Mouse (Mus musculus) left cerebral cortex, postnatal 25 days (tissue): ENCODE measurements around the gene Nkx2-2. TPM values are rescaled to one million over a fixed set of nuclear protein-coding genes. Genes with fewer than 3 reads are reported as not detected.
A peak's percentile ranks its signal among the peaks of the same experiment; 100 is the strongest.
"Not testable (repeated sequence)": the region's sequence is repeated elsewhere in the genome, so short reads cannot be mapped to it uniquely, and the experiment has no call there.

ENCODE experiments used
- DNase-seq, 2 experiments: peaks; one replicate each; pipeline ENCODE4 v3.0.0; 2022; ENCODE audit warnings: low spot score in 2 of 2, mixed read lengths in 1 of 2
- intact Hi-C: fragments of 180-260 bp; cut with DNase I; formaldehyde crosslinking; loops from one replicate; pipeline ENCODE4 v1.15.1; 2025
- total RNA-seq, 2 experiments: library from RNA; stranded (reverse); gene quantifications; 2 replicates each; pipeline ENCODE4 v1.2.3; 2021

Gene Nkx2-2
- total RNA-seq, 2 experiments from 2014 or later: 6.0 to 6.5 TPM

DNA sequence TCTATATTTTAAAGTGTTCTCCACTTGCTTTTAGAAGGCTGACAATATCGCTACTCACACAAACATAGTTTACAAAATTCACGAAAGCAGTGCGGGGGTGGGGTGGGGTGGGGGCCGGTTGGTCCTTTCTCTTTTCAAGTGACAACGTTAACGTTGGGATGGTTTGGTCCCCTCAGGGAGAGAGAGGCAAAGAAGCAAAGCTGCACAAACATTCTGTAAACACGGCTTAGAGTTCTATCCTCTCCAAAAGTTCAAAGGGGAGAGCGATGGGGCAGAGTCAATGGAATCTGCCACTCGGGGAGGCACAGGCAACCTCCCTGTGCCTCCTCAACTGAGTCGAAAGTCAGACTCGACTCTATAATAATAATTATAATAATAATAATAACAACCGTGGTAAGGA lies 10.5 kb downstream of the Nkx2-2 start:
- DNase-seq: no peak
- intact Hi-C loops: no loop called here

DNA sequence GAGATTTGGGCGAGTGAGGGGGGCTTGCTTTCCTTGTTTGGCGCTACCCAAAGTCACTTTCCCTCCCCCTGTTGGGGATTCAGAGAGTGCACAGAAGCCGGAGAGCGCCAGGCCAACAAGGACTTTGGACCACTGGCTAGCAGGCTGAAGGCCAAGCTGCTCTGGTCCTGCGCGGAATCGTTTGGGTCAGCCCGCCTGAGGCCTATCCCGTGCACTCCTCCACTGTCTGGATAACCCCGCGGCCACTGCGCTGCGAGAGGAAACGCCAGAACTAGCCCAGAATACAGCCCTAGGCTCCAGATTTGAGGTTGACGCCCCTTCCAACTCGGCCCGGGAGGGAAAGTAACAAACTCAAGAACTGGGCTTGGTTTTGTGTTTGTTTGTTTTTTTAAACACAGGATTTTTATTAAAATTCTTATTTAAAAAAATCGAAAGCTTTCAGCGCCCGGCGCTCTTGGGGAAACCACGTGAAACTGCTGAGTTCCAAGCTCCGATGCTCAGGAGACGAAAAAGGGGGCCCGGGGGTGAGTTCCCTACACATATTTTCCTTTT lies 11.3 kb downstream of the Nkx2-2 start:
- intact Hi-C loops: no loop called here
- no peak for DNase-seq

GRCm38 (mm10) chr2:147181926-147182708 lies 11.9 kb downstream of the Nkx2-2 start:
- intact Hi-C loops: no loop called here
- DNase-seq: no peak

- intact Hi-C loops: no loop called here
- no peak for DNase-seq
Observed at GRCm38 (mm10) chr2:147181304-147181665, 12.8 kb downstream of the Nkx2-2 start.

DNA sequence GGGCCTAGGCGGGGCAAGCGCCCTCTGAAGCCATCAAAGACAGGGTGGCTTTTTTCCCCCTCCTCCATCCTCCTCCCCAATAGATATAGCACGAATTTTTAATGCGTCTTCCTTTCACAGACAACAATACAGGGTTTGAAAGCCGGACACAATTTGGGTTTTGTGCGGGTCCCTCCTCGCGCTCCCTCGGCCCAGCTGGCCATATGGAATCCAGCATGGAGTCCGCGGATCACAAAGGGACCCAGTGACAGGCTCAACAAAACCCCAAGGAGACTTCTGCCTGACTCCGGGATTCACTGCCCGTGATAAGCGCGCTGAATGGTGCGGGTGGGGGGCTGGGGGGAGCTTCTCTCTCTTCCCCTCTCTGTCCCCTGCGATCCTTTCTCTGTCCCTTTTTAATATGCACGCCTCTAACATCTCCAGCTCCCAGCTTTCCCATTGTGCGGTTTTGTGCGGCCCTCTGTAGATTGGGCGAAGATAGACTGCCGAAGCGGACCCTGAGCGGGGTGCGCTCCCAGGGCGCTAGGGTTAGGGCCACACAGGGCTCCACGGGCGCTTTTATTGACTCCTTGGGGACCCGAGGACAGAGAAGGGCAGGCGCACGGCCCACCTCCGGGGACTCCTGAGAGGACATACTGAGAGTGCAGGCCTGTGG lies 13.3 kb downstream of the Nkx2-2 start:
- intact Hi-C loops: no loop called here
- DNase-seq: peak in 1 of 2 experiments; percentile 65

DNA sequence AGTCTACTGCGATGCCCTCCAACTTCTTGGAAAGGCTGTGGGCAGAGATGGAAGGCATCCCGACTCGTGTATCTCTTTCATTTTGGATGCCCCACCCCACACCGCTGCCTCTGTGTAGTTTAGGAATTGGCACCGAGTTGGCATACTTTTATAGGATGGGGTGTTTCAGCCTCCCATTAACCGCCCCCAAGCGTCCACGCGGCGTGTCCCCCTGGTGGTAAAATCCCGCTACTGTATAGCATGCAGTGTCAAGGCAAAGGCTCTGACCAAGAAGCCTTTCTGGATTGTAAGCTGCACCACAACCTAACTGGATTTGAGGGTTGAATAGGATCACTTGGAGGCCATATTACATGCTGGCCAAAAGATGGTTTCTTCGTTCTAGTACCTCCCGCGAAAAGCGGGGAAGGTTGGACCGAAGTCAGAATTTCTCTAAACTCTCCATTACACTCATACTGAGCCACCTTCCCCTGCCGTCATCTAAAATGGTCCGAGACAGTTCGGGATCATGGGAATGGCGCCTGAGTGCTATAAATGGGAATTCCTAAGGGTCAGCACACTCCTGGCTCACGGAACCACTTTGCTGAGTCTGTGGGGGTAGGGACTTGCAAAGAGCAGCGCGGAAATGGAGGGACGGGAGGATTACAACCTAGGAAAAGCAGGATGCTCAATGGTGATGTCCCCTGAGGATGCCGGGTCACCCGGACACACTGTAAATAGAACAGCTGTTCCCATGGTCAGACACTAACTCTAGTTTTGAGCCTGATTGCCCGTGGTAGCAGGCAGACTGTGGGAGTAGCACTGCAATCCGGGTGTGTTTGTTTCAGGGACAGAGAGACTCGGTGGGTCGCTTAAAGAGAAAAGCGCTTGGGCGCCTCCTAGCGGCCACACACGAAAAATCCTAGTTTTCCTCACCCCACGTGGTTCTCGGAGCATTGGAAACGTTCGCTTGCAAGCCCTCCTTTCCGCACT lies 15.7 kb downstream of the Nkx2-2 start:
- DNase-seq: peak in 1 of 2 experiments; percentile 63
- intact Hi-C loops: loop anchor here (2.0 to 5.0 kb wide), 2 partner anchors 128 to 706 kb away; no protein-coding TSS in a partner anchor

- intact Hi-C loops: loop anchor here (1.0 to 5.0 kb wide), 4 partner anchors 129 to 705 kb away; no protein-coding TSS in a partner anchor
- DNase-seq: peak; percentile 82 to 88
Observed at GRCm38 (mm10) chr2:147177672-147178071, 16.4 kb downstream of the Nkx2-2 start.

GRCm38 (mm10) chr2:147175296-147175695 lies 18.7 kb downstream of the Nkx2-2 start:
- intact Hi-C loops: loop anchor here (5.0 kb wide), 1 partner anchor 703 kb away; no protein-coding TSS in a partner anchor

DNA sequence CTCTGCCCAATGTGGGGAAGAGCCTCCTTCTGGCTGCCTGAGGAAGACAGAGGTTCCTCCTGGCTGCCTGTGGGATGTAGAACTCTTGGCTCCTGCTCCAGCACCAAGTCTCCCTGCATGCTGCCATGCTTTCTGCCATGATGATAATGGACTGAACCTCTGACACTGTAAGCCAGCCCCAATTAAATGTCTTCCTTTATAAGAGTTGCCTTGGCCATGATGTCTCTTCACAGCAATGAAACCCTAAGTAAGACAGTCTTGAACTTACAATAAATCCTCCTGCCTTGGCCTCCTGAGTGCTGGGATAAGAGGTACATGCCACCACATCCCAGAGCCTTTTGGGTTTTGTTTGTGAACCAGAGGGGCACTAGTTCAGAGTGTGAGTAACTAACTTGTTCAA lies 20.3 kb downstream of the Nkx2-2 start:
- no peak for DNase-seq

More at GRCm38 (mm10) chr2:147175296-147175695, 18.7 kb downstream of the Nkx2-2 start:
- no peak for DNase-seq

DNA sequence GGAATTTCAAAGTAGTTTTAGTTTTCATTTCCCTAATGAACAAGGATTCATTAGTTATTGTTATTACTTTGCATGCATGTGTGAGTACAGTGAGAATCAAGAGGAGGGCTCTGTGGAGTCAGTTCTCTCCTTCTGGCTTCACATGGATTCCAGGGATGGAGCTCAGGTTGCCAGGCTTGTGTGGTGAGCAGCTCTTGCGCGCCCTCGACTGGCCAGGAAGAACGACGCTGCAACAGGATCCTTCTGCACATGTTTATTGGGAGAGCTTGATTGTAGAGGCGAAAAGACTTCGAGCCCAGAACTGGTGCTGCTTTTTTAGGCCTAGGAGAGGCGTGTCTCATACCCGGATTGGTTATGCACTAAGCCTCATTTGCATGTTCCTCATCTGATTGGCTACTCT lies 23.5 kb downstream of the Nkx2-2 start:
- intact Hi-C loops, DNase-seq: not testable (repeated sequence)

More for the DNA sequence above, 20.3 kb downstream of the Nkx2-2 start:
- intact Hi-C loops: no loop called here

- intact Hi-C loops: no loop called here
- DNase-seq: no peak
Observed at GRCm38 (mm10) chr2:147165863-147166262, 28.2 kb downstream of the Nkx2-2 start.

GRCm38 (mm10) chr2:147165376-147165775 lies 28.7 kb downstream of the Nkx2-2 start:
- DNase-seq: no peak
- intact Hi-C loops: no loop called here

GRCm38 (mm10) chr2:147152543-147152942 lies 41.5 kb downstream of the Nkx2-2 start:
- intact Hi-C loops: no loop called here
- DNase-seq: no peak

Other genes starting within 250 kb of the Nkx2-2 start
- 10 to 100 TPM; 40.1 to 42.6 TPM for gene Xrn2, start 181.2 kb downstream of the Nkx2-2 start, total RNA-seq
- gene Nkx2-4, start 108.8 kb downstream of the Nkx2-2 start, total RNA-seq: not detected
- gene Pax1, start 167.7 kb upstream of the Nkx2-2 start, total RNA-seq: not detected